Mouse (Mus musculus): ENCODE measurements around the gene Cabp2.

DNA sequence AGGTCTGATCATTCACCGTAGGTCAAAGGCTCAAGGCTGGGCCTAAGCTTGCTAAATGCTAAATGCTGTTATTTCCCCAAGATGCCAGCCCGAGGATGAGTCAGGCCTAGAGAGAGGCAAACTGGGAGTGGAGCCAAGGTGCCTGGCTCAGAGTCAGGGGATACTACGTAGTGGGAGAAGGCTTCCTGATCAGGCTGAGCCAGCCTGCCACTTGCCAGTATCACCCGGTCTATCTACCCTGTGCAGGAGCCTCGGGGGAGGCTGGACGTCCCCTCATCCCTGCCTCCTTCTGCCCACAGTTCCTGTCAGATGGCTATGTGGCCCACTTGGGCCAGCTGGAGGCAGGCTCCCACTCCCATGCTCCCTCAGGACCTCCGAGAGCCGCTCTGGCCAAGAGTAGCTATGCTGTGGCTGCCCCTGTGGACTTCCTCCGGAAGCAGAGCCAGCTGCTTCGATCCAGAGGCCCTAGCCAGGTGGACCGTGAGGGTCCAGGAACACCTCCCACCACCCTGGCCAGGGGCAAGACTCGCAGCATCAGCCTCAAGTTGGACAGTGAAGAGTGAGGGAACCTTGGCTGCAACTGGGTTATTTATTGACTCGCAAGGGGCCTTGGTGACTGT lies 31.9 kb downstream of the Cabp2 start:
- TF ChIP-seq POLR2A (IDR thresholded peaks at IDR 0.05; ENCODE audit: borderline replicate concordance, low read depth, low read length) (no peak), CTCF (IDR thresholded peaks at IDR 0.05; ENCODE audit: low read depth, low read length) (no peak)
